Mouse (Mus musculus) effector memory CD4-positive, alpha-beta T cell, adult 5 months (primary cell): ENCODE data around the gene Tbc1d22a. TPM values are rescaled to one million over a fixed set of nuclear protein-coding genes. Genes with fewer than 3 reads are reported as not detected.

ENCODE experiments used
- polyA plus RNA-seq: library from polyadenylated mRNA; unstranded; fragments of 100-300 nt; shearing (Covaris generic); gene quantifications from one replicate; pipeline ENCODE4 v1.2.1, GENCODE M21; 2017

The Tbc1d22a gene
- 20.9 TPM for polyA plus RNA-seq

DNA sequence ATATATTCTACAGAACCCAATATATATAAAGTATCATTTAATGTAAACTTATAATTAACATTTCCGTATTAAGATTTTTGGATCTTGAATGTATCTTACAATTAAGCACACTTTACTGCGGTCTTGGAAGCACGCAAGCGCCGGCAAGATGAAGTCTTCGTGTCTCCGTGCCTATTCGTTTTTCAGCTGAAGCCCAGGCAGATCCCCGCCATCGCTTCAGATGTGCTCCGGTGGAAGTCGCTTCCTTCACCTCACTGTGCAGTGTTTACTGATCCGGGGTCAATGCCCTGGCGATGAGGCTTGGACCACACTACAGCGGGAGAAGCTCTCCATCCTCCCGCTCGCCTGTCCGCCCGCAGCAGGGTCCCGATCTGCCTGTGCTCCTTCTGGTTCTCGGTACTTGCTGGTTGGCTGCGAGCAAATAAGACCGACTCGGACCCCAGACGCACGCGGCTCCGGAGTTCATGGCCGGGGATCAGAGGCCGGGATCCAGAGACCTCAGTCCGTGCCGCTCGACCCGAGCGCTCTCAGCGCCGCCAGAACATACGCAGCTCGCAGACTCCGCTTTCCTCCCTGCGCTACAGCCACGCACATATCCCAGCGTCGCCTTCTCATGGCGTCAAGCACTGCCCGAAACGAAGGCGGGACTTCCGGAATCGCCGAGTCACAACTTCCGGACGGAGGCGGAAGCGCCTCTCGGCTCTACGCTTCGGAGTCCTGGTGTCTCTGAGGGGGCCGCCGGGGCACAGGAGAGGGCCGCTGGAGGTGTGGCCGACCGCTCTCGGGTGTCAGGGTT is at the start of gene Tbc1d22a:
Tbc1d22a (plus strand) TSS at position 707 of the 796 bp plus-strand sequence.

DNA sequence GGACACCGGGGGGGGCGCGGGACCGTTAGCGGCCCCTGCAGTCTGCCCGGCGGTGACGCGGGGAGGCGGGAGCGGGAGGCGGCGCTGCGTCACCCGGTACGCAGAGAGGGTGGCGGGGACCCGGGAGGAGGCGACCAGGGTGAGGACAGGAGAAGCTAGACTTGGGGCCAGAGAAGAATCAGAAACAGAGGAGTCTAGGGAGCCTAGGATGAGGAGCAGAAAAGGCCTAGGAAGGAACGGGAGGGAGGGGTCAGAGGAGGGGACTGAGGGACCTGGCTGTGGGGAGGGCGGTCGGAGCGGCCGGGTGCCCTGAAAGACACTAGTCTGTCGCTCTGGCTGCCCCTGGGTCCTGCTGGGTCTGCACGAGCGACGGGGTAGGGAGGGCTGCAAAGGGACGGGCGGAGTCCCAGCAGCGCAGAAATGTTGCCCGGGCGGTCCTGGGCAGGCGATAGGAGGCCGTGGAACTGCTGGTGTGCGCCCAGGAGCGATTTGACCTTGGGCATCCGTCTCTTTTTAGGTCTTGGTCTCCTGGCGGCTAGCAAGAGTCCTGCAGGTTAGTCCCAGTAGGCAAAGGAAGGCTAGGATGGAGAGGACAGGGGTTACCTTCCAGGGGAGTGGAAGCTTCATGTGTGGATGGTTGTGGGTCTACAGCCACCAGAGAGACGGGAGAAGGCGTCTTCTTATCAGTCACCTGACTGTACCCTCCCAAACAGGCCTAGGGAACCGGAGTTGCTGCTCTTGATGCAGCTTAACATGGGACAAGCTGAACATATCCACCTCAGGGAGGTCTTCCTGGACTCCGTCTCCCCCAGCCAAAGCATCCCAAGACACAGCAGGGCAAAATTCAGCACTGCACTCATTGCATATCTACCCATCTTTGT is 28.3 kb upstream of the Tbc1d22a start, which contains the start of gene Cerk:
Cerk (minus strand) TSS at position 453 of the 881 bp plus-strand sequence.

Other genes with a start within 250 kb of the Tbc1d22a start
- gene Celsr1, start 180.7 kb upstream of the Tbc1d22a start, polyA plus RNA-seq = 11.5 TPM
- 122 TPM for gene Gramd4, start 156.8 kb upstream of the Tbc1d22a start, polyA plus RNA-seq
- 2.9 TPM for gene Cerk, start 28.3 kb upstream of the Tbc1d22a start, polyA plus RNA-seq